Mouse (Mus musculus) MEL (cell line): Measurements from ENCODE around the gene Cdkal1.

Source experiments
- CTCF ChIP-seq, 3 experiments: IDR thresholded peaks in 2 of 3; conservative IDR thresholded peaks in 1 of 3; 2 replicates each; pipeline ENCODE4 v1.5.1; 2011 to 2012; ENCODE audit warnings: low read length in 3 of 3, low read depth in 2 of 3, mild to moderate bottlenecking in 2 of 3, improper control_type of control experiment in 1 of 3, inconsistent platforms in 1 of 3, mixed read lengths in 1 of 3, moderate library complexity in 1 of 3; ENCODE audit not compliant: control insufficient read depth in 1 of 3, insufficient read depth in 1 of 3, poor library complexity in 1 of 3, severe bottlenecking in 1 of 3
- E2F4 ChIP-seq: IDR thresholded peaks from 2 replicates; pipeline ENCODE4 v1.6.1; 2011; ENCODE audit warnings: low read depth, low read length, improper control_type of control experiment, borderline replicate concordance
- EP300 ChIP-seq, 2 experiments: IDR thresholded peaks; 2 replicates each; pipeline ENCODE4 v1.6.1; 2011; ENCODE audit warnings: improper control_type of control experiment in 2 of 2, low read length in 2 of 2, low read depth in 1 of 2, mild to moderate bottlenecking in 1 of 2
- GATA1 ChIP-seq: IDR thresholded peaks from 2 replicates; pipeline ENCODE4 v1.6.1; 2011; ENCODE audit warnings: low read depth, low read length, improper control_type of control experiment
- KAT2A ChIP-seq: conservative IDR thresholded peaks from 2 replicates; pipeline ENCODE4 v1.6.1; 2012; ENCODE audit warnings: low read depth, low read length, improper control_type of control experiment, inconsistent platforms
- POLR2A ChIP-seq, 2 experiments: IDR thresholded peaks; 2 replicates each; pipeline ENCODE4 v1.6.1; 2011 to 2012; ENCODE audit warnings: low read length in 2 of 2, mild to moderate bottlenecking in 2 of 2, control low read depth in 1 of 2, improper control_type of control experiment in 1 of 2, low read depth in 1 of 2, moderate library complexity in 1 of 2; ENCODE audit not compliant: control insufficient read depth in 1 of 2, insufficient read depth in 1 of 2, poor library complexity in 1 of 2
- POLR2AphosphoS5 ChIP-seq: IDR thresholded peaks from 2 replicates; pipeline ENCODE4 v1.6.1; 2012; ENCODE audit warnings: low read depth, borderline replicate concordance, mild to moderate bottlenecking, inconsistent platforms, low read length, moderate library complexity, mixed read lengths
- RAD21 ChIP-seq: IDR thresholded peaks from 2 replicates; pipeline ENCODE4 v1.6.1; 2011; ENCODE audit warnings: mild to moderate bottlenecking, low read depth, low read length, improper control_type of control experiment
- TBP ChIP-seq: IDR thresholded peaks from 2 replicates; pipeline ENCODE4 v1.8.0; 2011; ENCODE audit warnings: low read depth, low read length, improper control_type of control experiment
- ZKSCAN1 ChIP-seq: IDR thresholded peaks from 2 replicates; pipeline ENCODE4 v1.6.1; 2012; ENCODE audit warnings: low read depth, mild to moderate bottlenecking, inconsistent platforms, low read length, improper control_type of control experiment, moderate library complexity
- ZMIZ1 ChIP-seq: IDR thresholded peaks from 2 replicates; pipeline ENCODE4 v1.6.1; 2012; ENCODE audit warnings: low read depth, mild to moderate bottlenecking, inconsistent platforms, low read length, improper control_type of control experiment, moderate library complexity

DNA sequence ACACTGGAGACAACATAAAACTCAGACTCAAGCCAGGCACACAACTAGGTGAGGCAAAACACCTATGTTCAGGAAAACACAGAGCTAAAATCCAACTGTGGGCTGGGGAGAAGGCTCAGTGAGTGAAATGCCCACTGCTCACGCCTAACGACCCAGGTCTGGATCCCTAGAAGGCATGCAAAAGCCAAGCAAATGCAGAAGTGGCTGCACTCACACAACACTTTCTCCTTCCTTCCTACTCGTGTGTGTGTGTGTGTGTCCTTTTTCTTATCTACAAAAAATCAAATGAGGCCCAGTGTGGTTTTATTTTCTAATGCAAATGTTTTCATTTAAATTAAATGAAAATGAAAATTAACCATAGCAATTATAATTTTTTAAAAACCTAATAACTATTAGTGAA lies 82.5 kb downstream of the Cdkal1 start:
- TF ChIP-seq CTCF (IDR thresholded peaks at IDR 0.05 in 2 of 3, conservative IDR thresholded peaks at IDR 0.05 in 1 of 3; ENCODE audit: control insufficient read depth in 1 of 3, insufficient read depth in 1 of 3, low read depth in 2 of 3, low read length in 3 of 3, poor library complexity in 1 of 3, severe bottlenecking in 1 of 3) (no peak), POLR2A (IDR thresholded peaks at IDR 0.05; ENCODE audit: control insufficient read depth in 1 of 2, insufficient read depth in 1 of 2, low read depth in 1 of 2, low read length in 2 of 2, poor library complexity in 1 of 2) (no peak), EP300 (IDR thresholded peaks at IDR 0.05; ENCODE audit: low read depth in 1 of 2, low read length in 2 of 2) (no peak), KAT2A (no peak), ZKSCAN1 (no peak), TBP (no peak), E2F4 (no peak), GATA1 (peak; percentile 30; the same call in 1 of the 2 replicates), RAD21 (no peak), ZMIZ1 (no peak), POLR2AphosphoS5 (no peak)
